Mouse (Mus musculus) neural tube, embryonic 11.5 days (tissue): ENCODE results near the gene Slamf9. TPM values are rescaled to one million over a fixed set of nuclear protein-coding genes. Genes with fewer than 3 reads are reported as not detected.

Source experiments
- ATAC-seq: fragments of 200-750 bp; cut with Nextera tagmentation; 2 replicates; pipeline ENCODE4 v1.8.0; 2017; ENCODE audit warnings: moderate number of reproducible peaks, mild to moderate bottlenecking, moderate TSS enrichment, moderate library complexity; ENCODE audit not compliant: insufficient read depth, low FRiP score, low TSS enrichment
- DNase-seq: peaks from one replicate; pipeline ENCODE4 v3.0.0-alpha.2; 2015; ENCODE audit warnings: low spot score
- H3K27ac ChIP-seq: fragments of 300-500 bp; sonication (generic); 2 replicates; pipeline ENCODE4 v1.5.1; 2014; ENCODE audit warnings: low read depth, mild to moderate bottlenecking, low read length
- H3K27me3 ChIP-seq: fragments of 300-500 bp; sonication (generic); 2 replicates; pipeline ENCODE4 v1.6.1; 2014; ENCODE audit warnings: mild to moderate bottlenecking, low read length, mixed read lengths; ENCODE audit not compliant: control insufficient read depth, insufficient read depth
- H3K36me3 ChIP-seq: fragments of 300-500 bp; sonication (generic); 2 replicates; pipeline ENCODE4 v1.6.1; 2014; ENCODE audit warnings: mild to moderate bottlenecking, low read length, moderate library complexity, mixed read lengths; ENCODE audit not compliant: control insufficient read depth, insufficient read depth
- H3K4me1 ChIP-seq: fragments of 300-500 bp; sonication (generic); 2 replicates; pipeline ENCODE4 v1.6.1; 2014; ENCODE audit warnings: low read length, mixed read lengths; ENCODE audit not compliant: control insufficient read depth, insufficient read depth
- H3K4me2 ChIP-seq: fragments of 300-500 bp; sonication (generic); 2 replicates; pipeline ENCODE4 v1.6.1; 2014; ENCODE audit warnings: low read depth, mild to moderate bottlenecking, moderate library complexity
- H3K4me3 ChIP-seq: fragments of 300-500 bp; sonication (generic); 2 replicates; pipeline ENCODE4 v1.5.1; 2014; ENCODE audit warnings: low read depth, low read length
- H3K9ac ChIP-seq: fragments of 300-500 bp; sonication (generic); 2 replicates; pipeline ENCODE4 v1.6.1; 2014; ENCODE audit warnings: mild to moderate bottlenecking, low read length
- H3K9me3 ChIP-seq: fragments of 300-500 bp; sonication (generic); 2 replicates; pipeline ENCODE4 v1.6.1; 2016; ENCODE audit warnings: low read length; ENCODE audit not compliant: control insufficient read depth
- WGBS: fragments of 180-500 bp; shearing (Covaris S2); extraction: QIAGEN DNeasy Blood & Tissue Kit; methylation state at CpG from one replicate; pipeline ENCODE4 v1.1.7; 2014; 5-methylcytosine and 5-hydroxymethylcytosine counted together
- polyA plus RNA-seq: library from polyadenylated mRNA; unstranded; fragments of >200 nt; fragmentation: Nextera tagmentation; extraction: Ambion mirVana; gene quantifications from 2 replicates; pipeline ENCODE4 v1.2.1, GENCODE M21; 2014

Slamf9 gene
- polyA plus RNA-seq, 1 experiment from 2014 or later = 0.17 TPM

DNA sequence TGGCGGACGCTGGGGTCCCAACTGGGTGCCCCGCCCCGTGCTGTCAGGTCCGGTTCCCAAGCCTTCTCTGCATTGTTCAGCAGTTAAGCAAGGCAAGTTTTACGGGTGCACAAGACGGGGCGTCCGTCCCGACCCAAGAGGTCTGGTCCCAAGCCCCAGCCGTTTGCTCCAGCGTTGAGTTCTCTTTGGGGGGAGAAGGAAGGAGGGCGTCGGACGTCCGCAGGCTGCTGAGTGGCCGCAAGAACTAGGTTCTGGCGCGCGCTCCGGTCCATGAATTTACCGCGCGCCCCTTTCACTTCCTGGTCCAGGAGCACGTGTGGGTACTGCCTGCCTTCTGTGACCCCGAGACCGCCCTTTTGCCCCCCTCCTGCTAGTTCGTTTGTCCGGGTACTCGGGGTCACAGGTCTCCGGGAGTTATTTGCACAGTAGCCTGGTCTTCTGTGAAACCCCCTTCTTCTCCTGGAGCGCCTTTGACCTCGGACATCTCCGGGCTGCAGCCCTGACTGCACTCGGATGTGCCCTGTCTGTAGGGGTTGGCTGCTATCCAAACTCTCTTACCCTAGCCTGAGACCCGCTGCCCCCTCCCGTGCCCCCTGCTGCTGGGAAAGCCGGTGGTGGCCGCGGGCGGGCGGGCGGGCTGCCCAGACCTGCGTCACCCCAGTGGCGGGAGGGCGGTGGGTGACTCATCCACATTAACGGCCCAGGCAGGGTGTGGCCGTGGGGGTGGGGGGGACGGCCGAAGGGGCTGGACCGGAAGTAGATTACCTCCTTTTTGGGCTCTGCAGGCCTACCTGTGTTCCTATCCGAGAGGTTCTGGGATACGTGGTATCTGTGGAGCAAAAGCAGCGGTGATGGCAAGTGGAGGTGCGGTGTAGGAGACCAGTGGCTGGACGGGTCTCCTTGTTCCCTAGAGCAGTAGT, 25.6 kb downstream of the Slamf9 start:
- Histone ChIP-seq H3K27me3 (peaks cover 10% of the 10 kb centered on the region; the same call in 1 of the 2 replicates), H3K4me1 (peaks cover 27% of the 10 kb centered on the region), H3K27ac (0 out of 2 replicates have a peak overlapping the region, but pooled peaks have one; percentile 20), H3K4me2 (peak overlapping the region; percentile 63), H3K36me3 (peaks cover 8% of the 10 kb centered on the region; the same call in 1 of the 2 replicates), H3K9me3 (no peaks in the 10 kb centered on the region), H3K9ac (peak overlapping the region; percentile 57), H3K4me3 (peak overlapping the region; percentile 42)
- ATAC-seq = peak; percentile 19; the same call in 1 of the 2 replicates
- whole genome bisulfite sequencing = under 1% methylated on average over 51 of the region's 56 CpGs
- DNase-seq = peak; percentile 41

DNA sequence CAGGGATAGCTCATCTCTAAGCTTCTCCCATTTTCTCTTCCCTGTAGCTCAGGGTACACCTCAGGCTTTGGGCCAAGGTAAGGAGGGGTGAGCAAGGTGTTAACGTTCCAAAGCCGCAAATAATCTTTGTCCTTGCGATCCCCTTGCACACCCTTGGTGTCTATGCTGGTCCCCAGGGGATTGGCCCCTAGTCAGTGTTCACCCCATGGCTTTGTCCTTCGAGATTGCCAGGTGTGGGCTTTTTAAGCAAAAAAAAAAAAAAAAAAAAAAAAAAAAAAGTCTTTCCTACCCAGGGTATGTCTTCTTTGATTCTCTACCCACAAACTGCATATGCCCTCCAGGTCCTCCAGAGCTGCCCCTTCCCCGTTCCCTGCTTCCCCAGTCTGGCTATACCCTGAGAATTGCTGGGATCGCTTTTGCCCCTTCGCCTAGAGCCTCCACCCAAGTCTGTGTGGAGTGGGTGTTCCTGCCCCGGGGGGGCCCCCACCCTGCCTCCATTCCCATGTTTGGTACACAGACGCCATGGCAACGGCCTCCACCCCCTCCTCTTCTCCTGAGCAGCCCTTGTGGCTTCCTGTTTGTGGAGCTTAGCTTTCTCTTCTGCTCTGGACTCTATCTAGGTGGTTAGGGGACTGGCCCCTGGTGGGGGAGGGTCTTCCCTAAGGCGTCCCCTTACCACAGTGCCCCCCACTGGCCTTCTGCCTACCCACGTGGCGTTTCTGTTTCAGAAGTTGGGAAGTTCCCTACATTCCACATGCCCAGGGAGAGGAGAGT, 26.4 kb downstream of the Slamf9 start:
- Histone ChIP-seq H3K4me1 (peaks cover 27% of the 10 kb centered on the region), H3K9ac (no peak overlapping the region; the same call in 1 of the 2 replicates), H3K4me3 (peak overlapping the region; percentile 42), H3K27ac (0 out of 2 replicates have a peak overlapping the region, but pooled peaks have one; percentile 3), H3K9me3 (no peaks in the 10 kb centered on the region), H3K4me2 (peak overlapping the region; percentile 63), H3K36me3 (peaks cover 3% of the 10 kb centered on the region; the same call in 1 of the 2 replicates), H3K27me3 (peaks cover 10% of the 10 kb centered on the region; the same call in 1 of the 2 replicates)
- DNase-seq = peak; percentile 33
- 37% methylated on average over 13 of the region's 13 CpGs for WGBS
- ATAC-seq = 0 out of 2 replicates have a peak, but pooled peaks have one; percentile 0

DNA sequence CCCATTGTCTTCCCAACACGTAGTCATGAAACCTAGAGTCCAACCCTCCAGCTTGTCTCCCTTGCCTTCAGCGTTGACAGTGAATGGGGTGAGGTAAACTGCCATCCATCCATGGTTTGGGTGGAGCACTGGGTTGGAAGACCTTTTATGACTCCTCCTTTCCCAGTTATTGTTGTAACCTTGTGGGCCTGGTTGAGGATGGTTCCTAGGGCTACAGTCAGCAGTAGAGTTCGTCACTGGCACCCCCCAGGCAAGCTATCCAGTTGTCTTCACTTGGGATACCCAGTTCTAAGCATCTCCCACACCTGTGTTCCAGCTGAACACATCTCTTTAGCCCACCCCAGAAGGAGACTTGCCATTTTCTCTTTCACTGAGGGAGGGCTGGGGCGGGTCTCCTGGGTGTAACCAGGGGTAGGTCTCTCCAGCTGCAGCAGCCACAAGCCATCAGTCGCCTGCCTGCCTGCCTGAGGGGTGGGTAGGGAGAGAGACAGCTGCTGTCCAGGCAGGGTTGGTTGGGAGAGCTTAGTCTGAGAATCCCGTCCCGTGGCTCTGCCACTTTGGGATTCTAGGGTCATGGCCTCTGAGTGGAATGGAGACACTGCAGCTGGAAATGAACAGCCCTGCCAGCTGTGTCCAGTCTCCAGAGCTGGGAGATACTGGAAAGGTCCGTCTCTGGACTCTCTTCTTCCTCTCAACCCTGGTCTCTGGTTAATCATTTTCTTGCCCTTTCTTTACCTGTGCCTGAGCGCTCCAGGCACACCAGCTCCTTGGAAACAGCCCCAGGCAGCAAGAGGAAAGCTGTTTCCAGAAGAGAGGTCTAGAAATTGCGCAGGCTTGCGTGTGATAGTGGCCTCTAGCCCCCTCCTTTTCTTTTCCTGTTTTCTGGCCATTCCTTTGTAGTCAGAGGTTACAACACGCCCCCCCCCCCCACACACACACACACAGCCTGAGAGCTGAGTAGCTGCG, 27.3 kb downstream of the Slamf9 start:
- H3K27me3 ChIP-seq = peaks cover 10% of the 10 kb centered on the region; the same call in 1 of the 2 replicates
- no peaks in the 10 kb centered on the region; the same call in 1 of the 2 replicates for H3K36me3 ChIP-seq
- peak overlapping the region; percentile 67; the same call in 1 of the 2 replicates for H3K27ac ChIP-seq
- H3K9me3 ChIP-seq = no peaks in the 10 kb centered on the region
- H3K4me1 ChIP-seq = peaks cover 27% of the 10 kb centered on the region
- DNase-seq (peak; percentile 29), ATAC-seq (no peak)
- peak overlapping the region; percentile 26 for H3K4me2 ChIP-seq
- WGBS = 24% methylated on average over 13 of the region's 13 CpGs
- H3K9ac ChIP-seq = peak overlapping the region; percentile 7
- H3K4me3 ChIP-seq = no peak overlapping the region; the same call in 1 of the 2 replicates

DNA sequence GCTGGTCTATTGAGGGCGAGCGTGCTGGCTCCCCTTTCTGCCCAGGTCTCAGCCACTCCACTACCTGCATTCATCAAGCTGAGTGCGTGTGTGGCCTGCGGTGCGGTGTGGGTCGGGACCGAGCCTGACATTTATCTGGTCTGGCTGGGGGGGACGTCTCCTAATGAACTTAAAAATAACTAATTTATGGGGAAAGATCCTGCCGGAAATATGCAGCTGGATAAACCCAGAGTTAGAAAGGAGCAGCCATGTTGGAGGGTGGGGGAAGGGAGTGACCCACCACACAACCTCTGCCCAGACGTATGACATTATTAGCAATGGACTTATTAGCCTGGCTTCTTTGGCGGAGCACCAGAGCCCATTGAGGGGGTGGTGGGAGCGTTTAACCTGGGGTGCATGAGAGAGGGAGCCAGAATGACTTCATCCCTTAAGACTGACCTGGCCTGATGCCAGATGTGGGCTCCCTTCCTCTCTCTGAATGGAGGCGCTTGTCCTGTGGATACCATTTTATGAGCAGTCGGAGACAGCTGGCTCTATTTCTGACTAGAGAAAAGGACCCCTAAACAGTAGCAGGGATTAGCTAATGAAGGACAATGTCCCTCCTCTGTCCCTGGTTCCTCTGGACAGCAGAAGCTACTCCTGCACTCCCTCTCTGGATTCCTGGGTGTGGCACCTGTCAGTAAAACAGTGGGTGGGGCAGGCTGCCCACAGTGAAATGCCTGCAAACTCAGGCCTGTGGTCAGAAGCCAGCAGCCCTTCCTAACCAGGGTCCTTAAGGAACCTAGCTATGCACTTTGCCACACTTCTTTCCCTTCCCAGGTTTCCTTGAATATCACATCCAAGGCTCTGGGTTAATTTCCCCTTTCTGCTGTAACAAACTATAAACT, 28.2 kb downstream of the Slamf9 start:
- 36% methylated on average over 14 of the region's 14 CpGs for WGBS
- peak overlapping the region; percentile 26 for H3K4me2 ChIP-seq
- H3K4me3 ChIP-seq = no peak overlapping the region
- H3K4me1 ChIP-seq = peaks cover 27% of the 10 kb centered on the region
- peak; percentile 35 for DNase-seq
- 0 out of 2 replicates have a peak overlapping the region, but pooled peaks have one; percentile 0 for H3K27ac ChIP-seq
- ATAC-seq = no peak
- H3K9ac ChIP-seq = peak overlapping the region; percentile 7; the same call in 1 of the 2 replicates
- no peaks in the 10 kb centered on the region for H3K9me3 ChIP-seq
- no peaks in the 10 kb centered on the region for H3K36me3 ChIP-seq
- H3K27me3 ChIP-seq = peaks cover 10% of the 10 kb centered on the region; the same call in 1 of the 2 replicates

DNA sequence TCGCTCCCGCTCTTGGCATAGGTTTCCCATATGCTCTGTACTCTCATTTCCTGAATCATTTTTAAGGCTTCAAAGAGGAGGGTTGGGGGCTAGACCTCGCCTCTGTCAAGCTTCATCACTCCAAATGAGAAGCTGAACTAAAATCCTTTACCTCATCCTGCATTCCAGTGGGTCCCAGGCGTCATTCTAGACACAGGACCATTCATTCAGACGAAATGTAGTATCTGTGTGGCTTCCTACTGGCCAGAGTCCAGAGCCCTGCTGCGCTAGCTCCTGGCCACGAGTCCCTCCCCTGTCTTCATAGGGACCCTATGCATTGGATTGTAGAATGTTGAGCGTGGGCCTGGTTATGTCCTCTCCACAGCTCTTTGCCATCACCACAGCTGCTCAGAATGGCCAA, 29.6 kb downstream of the Slamf9 start:
- H3K9ac ChIP-seq = no peak overlapping the region
- H3K36me3 ChIP-seq = no peaks in the 10 kb centered on the region
- DNase-seq (no peak), ATAC-seq (no peak)
- WGBS = 89% methylated on average over 8 of the region's 8 CpGs
- H3K4me1 ChIP-seq = peaks cover 27% of the 10 kb centered on the region
- H3K27ac ChIP-seq = no peak overlapping the region
- no peaks in the 10 kb centered on the region for H3K9me3 ChIP-seq
- no peak overlapping the region for H3K4me2 ChIP-seq
- peaks cover 10% of the 10 kb centered on the region; the same call in 1 of the 2 replicates for H3K27me3 ChIP-seq
- no peak overlapping the region for H3K4me3 ChIP-seq

DNA sequence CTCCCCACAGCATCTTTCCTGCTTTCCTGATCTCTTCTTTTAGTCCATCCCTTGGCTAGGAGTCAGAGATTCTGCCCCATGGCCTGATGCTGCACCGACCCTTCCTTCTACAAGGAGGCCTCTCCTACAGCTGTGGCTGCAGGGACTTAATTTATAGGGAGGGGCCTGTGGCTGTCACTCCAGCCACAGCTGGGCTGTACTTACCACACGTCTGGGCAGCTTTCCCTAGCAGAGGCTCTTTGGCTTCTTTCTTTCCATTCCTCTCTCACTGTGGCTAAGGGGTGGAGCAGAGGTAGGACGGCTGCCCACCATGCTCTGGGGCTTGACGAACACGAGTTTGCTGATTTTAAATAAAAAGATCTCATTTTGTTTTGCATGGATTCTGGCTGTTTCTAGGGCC, 31.8 kb downstream of the Slamf9 start:
- no peaks in the 10 kb centered on the region for H3K36me3 ChIP-seq
- peaks cover 15% of the 10 kb centered on the region for H3K4me1 ChIP-seq
- H3K9me3 ChIP-seq = no peaks in the 10 kb centered on the region
- no peak overlapping the region for H3K27ac ChIP-seq
- WGBS = 61% methylated on average over 5 of the region's 5 CpGs
- no peak overlapping the region for H3K4me3 ChIP-seq
- no peaks in the 10 kb centered on the region for H3K27me3 ChIP-seq
- H3K4me2 ChIP-seq = no peak overlapping the region
- ATAC-seq (no peak), DNase-seq (no peak)
- no peak overlapping the region for H3K9ac ChIP-seq

DNA sequence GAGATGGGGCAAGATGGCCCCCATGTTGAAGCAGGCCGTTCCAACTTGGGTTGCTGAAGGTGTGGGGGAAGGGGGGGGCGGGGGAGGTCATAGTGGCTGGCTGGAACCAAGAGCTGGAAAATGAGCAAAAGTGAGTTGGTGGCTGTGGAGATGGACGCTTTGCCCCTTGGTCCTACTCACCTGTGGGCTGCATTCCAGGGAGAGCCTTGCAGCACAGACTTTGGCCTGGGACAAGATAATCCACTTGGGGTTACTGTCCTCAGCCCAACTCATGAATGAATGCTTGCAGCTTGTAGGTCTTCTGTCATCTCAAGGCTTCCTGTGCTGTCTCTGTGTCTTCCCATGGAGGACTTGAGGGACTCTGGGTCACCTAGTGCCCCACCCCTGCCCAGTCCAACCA, 32.5 kb downstream of the Slamf9 start:
- Histone ChIP-seq H3K27ac (no peak overlapping the region), H3K4me3 (no peak overlapping the region), H3K4me2 (no peak overlapping the region), H3K9ac (no peak overlapping the region), H3K36me3 (no peaks in the 10 kb centered on the region), H3K4me1 (peaks cover 10% of the 10 kb centered on the region), H3K9me3 (no peaks in the 10 kb centered on the region), H3K27me3 (no peaks in the 10 kb centered on the region)
- no peak for DNase-seq
- 85% methylated on average over 3 of the region's 3 CpGs for WGBS
- no peak for ATAC-seq
